Mouse (Mus musculus): ENCODE results near the gene Kri1. TPM values are rescaled to one million over a fixed set of nuclear protein-coding genes. Genes with fewer than 3 reads are reported as not detected.
A peak's percentile ranks its signal among the peaks of the same experiment; 100 is the strongest.
"Not testable (repeated sequence)": the region's sequence is repeated elsewhere in the genome, so short reads cannot be mapped to it uniquely, and the experiment has no call there.

Gene Kri1
- polyA plus RNA-seq, 1 experiment from 2014 or later, result 9.9 TPM

DNA sequence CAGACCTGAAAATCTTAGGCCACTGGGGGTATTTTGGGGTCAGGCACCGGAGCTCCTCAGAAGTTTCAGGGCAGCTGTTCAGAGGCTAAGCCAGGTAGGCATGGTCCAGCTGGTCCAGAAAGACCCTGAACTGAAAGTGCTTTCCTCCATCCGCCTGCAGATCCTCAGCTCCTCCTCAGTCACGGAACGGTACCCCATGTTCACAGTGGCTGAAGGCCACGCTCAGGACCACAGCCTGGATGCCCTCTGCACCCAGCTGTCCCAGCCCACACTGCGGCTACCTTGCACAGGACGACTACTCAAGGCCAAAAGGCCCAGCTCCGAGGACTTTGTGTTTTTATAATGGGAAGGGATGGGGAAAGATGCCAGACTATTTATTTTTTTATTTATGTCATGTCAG lies 14.7 kb downstream of the Kri1 start:
- Histone ChIP-seq H3K27ac (no peak overlapping the region), H3K9me3 (replicated peaks) (no peaks in the 10 kb centered on the region), H3K4me2 (no peak overlapping the region), H3K4me3 (replicated peaks) (no peak overlapping the region), H3K9ac (no peak overlapping the region), H3K36me3 (peaks cover 100% of the 10 kb centered on the region), H3K4me1 (replicated peaks) (peaks cover 51% of the 10 kb centered on the region), H3K27me3 (no peaks in the 10 kb centered on the region)
- DNase-seq, result no peak
- 86% methylated on average over 8 of the region's 8 CpGs for WGBS (ENCODE audit: insufficient replicate concordance)
- ATAC-seq (ENCODE audit: low read depth), result no peak

DNA sequence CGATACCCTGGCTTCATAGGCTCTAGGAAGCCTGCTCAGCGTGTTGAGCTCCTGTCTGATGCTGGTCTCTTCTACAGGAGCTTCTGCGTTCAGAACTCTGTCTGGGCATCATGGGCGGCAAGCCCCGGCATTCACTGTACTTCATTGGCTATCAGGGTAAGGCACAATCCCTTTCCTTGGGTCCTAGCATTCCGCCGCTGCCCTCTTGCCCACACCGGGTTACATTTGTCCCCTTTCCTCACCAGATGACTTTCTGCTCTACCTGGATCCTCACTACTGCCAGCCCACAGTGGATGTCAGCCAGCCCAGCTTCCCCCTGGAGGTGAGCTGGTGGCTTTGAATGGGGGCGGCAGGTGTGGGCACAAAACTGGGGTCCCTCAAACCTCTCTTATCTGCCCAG lies 15.4 kb downstream of the Kri1 start:
- DNase-seq, result no peak
- H3K4me2 ChIP-seq, result no peak overlapping the region
- H3K4me1 ChIP-seq (replicated peaks), result peaks cover 56% of the 10 kb centered on the region
- no peaks in the 10 kb centered on the region for H3K9me3 ChIP-seq (replicated peaks)
- H3K9ac ChIP-seq, result no peak overlapping the region; the same call in 1 of the 2 replicates
- no peak overlapping the region for H3K4me3 ChIP-seq (replicated peaks)
- 89% methylated on average over 9 of the region's 9 CpGs for WGBS (ENCODE audit: insufficient replicate concordance)
- H3K36me3 ChIP-seq, result peaks cover 100% of the 10 kb centered on the region
- ATAC-seq (ENCODE audit: low read depth), result no peak
- H3K27ac ChIP-seq, result no peak overlapping the region
- H3K27me3 ChIP-seq, result no peaks in the 10 kb centered on the region

GRCm38 (mm10) chr9:21269590-21269989 lies 18.2 kb downstream of the Kri1 start:
- ATAC-seq (ENCODE audit: low read depth), result not testable (repeated sequence)

DNA sequence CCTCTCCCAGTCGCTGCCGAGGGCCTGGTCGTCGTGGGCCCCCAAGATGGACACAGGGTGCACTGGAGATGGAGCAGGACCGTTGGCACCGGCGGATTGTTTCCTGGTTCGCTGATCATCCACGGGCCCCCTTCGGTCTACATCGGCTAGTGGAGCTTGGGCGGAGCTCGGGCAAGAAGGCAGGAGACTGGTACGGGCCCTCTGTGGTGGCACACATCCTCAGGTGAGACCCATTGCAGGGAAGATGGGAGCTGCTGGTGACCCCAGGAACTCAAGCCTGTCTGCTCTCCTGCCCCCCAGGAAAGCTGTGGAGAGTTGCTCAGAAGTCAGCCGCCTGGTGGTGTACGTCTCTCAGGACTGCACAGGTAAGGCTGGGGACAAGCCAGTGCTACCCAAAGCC lies 19.5 kb downstream of the Kri1 start:
- DNase-seq (no peak), ATAC-seq (ENCODE audit: low read depth) (no peak)
- Histone ChIP-seq H3K27me3 (no peaks in the 10 kb centered on the region), H3K9me3 (replicated peaks) (no peaks in the 10 kb centered on the region), H3K27ac (no peak overlapping the region; the same call in 1 of the 2 replicates), H3K4me1 (replicated peaks) (peaks cover 53% of the 10 kb centered on the region), H3K36me3 (peaks cover 71% of the 10 kb centered on the region), H3K4me3 (replicated peaks) (no peak overlapping the region), H3K9ac (peak overlapping the region; percentile 5; the same call in 1 of the 2 replicates), H3K4me2 (0 out of 2 replicates have a peak overlapping the region, but pooled peaks have one; percentile 7)
- WGBS (ENCODE audit: insufficient replicate concordance), result 92% methylated on average over 16 of the region's 16 CpGs

More at GRCm38 (mm10) chr9:21269590-21269989, 18.2 kb downstream of the Kri1 start:
- H3K4me2 ChIP-seq; H3K27ac ChIP-seq; DNase-seq; H3K9me3 ChIP-seq (replicated peaks); H3K4me3 ChIP-seq (replicated peaks); H3K27me3 ChIP-seq; H3K9ac ChIP-seq: not testable (repeated sequence)
- H3K36me3 ChIP-seq, result peaks cover 84% of the 10 kb centered on the region
- H3K4me1 ChIP-seq (replicated peaks), result peaks cover 55% of the 10 kb centered on the region
- WGBS (ENCODE audit: insufficient replicate concordance), result 69% methylated on average over 5 of the region's 5 CpGs

GRCm38 (mm10) chr9:21266889-21267288 lies 20.9 kb downstream of the Kri1 start:
- Histone ChIP-seq H3K4me2 (peak overlapping the region; percentile 81), H3K9ac (peak overlapping the region; percentile 97), H3K9me3 (replicated peaks) (no peaks in the 10 kb centered on the region), H3K27me3 (no peaks in the 10 kb centered on the region), H3K36me3 (peaks cover 57% of the 10 kb centered on the region), H3K27ac (peak overlapping the region; percentile 100), H3K4me1 (replicated peaks) (peaks cover 65% of the 10 kb centered on the region), H3K4me3 (replicated peaks) (peak overlapping the region; percentile 97)
- 82% methylated on average over 5 of the region's 5 CpGs for WGBS (ENCODE audit: insufficient replicate concordance)
- no peak for ATAC-seq (ENCODE audit: low read depth)
- no peak for DNase-seq

DNA sequence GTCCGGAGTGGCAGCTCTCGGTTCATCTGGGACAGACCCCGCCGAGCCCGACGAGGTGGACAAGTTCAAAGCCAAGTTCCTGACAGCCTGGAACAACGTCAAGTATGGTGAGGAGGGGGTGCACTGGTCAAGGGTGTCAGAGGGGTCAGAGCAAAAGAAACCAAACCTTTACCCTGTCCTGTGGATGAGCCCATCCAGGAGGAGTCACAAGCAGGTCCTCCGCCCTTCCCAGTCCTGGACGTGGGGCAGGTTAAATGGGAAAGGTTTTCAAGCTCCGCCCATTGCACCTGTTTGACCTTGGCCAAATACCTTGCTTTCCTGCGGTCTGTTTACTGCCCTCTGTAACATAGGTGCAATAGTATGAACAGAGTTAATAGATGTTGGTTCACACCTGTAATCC lies 22.2 kb downstream of the Kri1 start:
- H3K27me3 ChIP-seq, result no peaks in the 10 kb centered on the region
- no peak for DNase-seq
- ATAC-seq (ENCODE audit: low read depth), result 0 out of 2 replicates have a peak, but pooled peaks have one; percentile 9

GRCm38 (mm10) chr9:21265000-21265561 lies 22.7 kb downstream of the Kri1 start, which contains the start of gene Atg4d:
Gene Atg4d (plus strand): TSS chr9:21265293.
- H3K9ac ChIP-seq, result peak within 1 kb of the TSS; percentile 97
- no peaks in the 10 kb centered on the region for H3K9me3 ChIP-seq (replicated peaks)
- peak; percentile 100 for DNase-seq
- H3K4me1 ChIP-seq (replicated peaks), result peaks cover 69% of the 10 kb centered on the region
- H3K27me3 ChIP-seq, result no peaks in the 10 kb centered on the region
- H3K4me2 ChIP-seq, result peak within 1 kb of the TSS; percentile 88
- peak; percentile 90 for ATAC-seq (ENCODE audit: low read depth)
- WGBS (ENCODE audit: insufficient replicate concordance), result under 1% methylated on average over 49 of the region's 49 CpGs
- H3K36me3 ChIP-seq, result peaks cover 39% of the 10 kb centered on the region
- peak within 1 kb of the TSS; percentile 100 for H3K27ac ChIP-seq
- peak within 1 kb of the TSS; percentile 97 for H3K4me3 ChIP-seq (replicated peaks)

More for the DNA sequence above, 22.2 kb downstream of the Kri1 start:
- Histone ChIP-seq H3K4me3 (replicated peaks) (peak overlapping the region; percentile 97), H3K4me1 (replicated peaks) (peaks cover 69% of the 10 kb centered on the region), H3K9me3 (replicated peaks) (no peaks in the 10 kb centered on the region), H3K36me3 (peaks cover 44% of the 10 kb centered on the region), H3K4me2 (peak overlapping the region; percentile 81), H3K27ac (peak overlapping the region; percentile 100), H3K9ac (peak overlapping the region; percentile 97)
- WGBS (ENCODE audit: insufficient replicate concordance), result 4% methylated on average over 11 of the region's 11 CpGs

GRCm38 (mm10) chr9:21264272-21264999 lies 23.3 kb downstream of the Kri1 start:
- Histone ChIP-seq H3K27me3 (0 out of 2 replicates have a peak, but pooled peaks cover 2% of the 10 kb centered on the region), H3K9me3 (replicated peaks) (no peaks in the 10 kb centered on the region), H3K36me3 (peaks cover 32% of the 10 kb centered on the region), H3K27ac (peak overlapping the region; percentile 100), H3K4me1 (replicated peaks) (peaks cover 71% of the 10 kb centered on the region), H3K4me3 (replicated peaks) (peak overlapping the region; percentile 97), H3K4me2 (peak overlapping the region; percentile 88), H3K9ac (peak overlapping the region; percentile 82)
- DNase-seq (peak; percentile 79), ATAC-seq (ENCODE audit: low read depth) (peak; percentile 79)
- 10% methylated on average over 17 of the region's 17 CpGs for WGBS (ENCODE audit: insufficient replicate concordance)

GRCm38 (mm10) chr9:21261831-21262230 lies 25.9 kb downstream of the Kri1 start:
- H3K9ac ChIP-seq, result no peak overlapping the region
- no peak for ATAC-seq (ENCODE audit: low read depth)
- WGBS (ENCODE audit: insufficient replicate concordance), result 24% methylated on average over 2 of the region's 2 CpGs
- peaks cover 48% of the 10 kb centered on the region for H3K4me1 ChIP-seq (replicated peaks)
- peaks cover 8% of the 10 kb centered on the region; the same call in 1 of the 2 replicates for H3K27me3 ChIP-seq
- H3K4me3 ChIP-seq (replicated peaks), result no peak overlapping the region
- no peak overlapping the region for H3K4me2 ChIP-seq
- no peak overlapping the region for H3K27ac ChIP-seq
- DNase-seq, result no peak
- no peaks in the 10 kb centered on the region for H3K9me3 ChIP-seq (replicated peaks)
- peaks cover 6% of the 10 kb centered on the region for H3K36me3 ChIP-seq

- no peak for DNase-seq
- H3K27me3 ChIP-seq, result peaks cover 8% of the 10 kb centered on the region; the same call in 1 of the 2 replicates
- H3K9ac ChIP-seq, result no peak overlapping the region
- WGBS (ENCODE audit: insufficient replicate concordance), result 69% methylated on average over 6 of the region's 6 CpGs
- ATAC-seq (ENCODE audit: low read depth), result no peak
- no peak overlapping the region for H3K4me3 ChIP-seq (replicated peaks)
- H3K4me2 ChIP-seq, result no peak overlapping the region
- H3K9me3 ChIP-seq (replicated peaks), result no peaks in the 10 kb centered on the region
- peaks cover 37% of the 10 kb centered on the region for H3K4me1 ChIP-seq (replicated peaks)
- H3K27ac ChIP-seq, result no peak overlapping the region
- no peaks in the 10 kb centered on the region for H3K36me3 ChIP-seq
Measured at GRCm38 (mm10) chr9:21260491-21261040, 27.2 kb downstream of the Kri1 start.

DNA sequence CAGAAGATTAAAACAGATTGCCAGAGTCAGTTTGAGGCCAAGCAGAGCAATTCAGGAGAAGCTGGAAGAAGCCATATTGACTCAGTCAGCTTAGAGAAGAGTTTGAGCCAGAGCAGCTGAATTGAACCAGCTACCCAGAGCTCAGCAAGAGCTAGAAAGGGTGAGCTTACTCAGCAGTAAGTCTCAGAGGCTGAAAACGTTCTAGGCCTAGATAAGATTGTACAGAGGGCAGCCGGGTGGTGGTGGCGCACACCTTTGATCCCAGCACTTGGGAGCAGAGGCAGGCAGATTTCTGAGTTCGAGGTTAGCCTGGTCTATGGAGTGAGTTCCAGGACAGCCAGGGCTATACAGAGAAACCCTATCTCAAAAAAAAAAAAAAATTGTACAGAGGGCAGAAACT lies 31.4 kb downstream of the Kri1 start:
- WGBS (ENCODE audit: insufficient replicate concordance), result 45% methylated on average over 4 of the region's 4 CpGs
- H3K9ac ChIP-seq; H3K36me3 ChIP-seq; ATAC-seq (ENCODE audit: low read depth); H3K4me2 ChIP-seq; H3K4me3 ChIP-seq (replicated peaks); H3K9me3 ChIP-seq (replicated peaks); H3K4me1 ChIP-seq (replicated peaks); H3K27ac ChIP-seq; DNase-seq: not testable (repeated sequence)
- H3K27me3 ChIP-seq, result peaks cover 23% of the 10 kb centered on the region

Data from liver, embryonic 13.5 days (tissue).